Mouse (Mus musculus) megakaryocyte, embryonic 14.5 days (primary cell): Measurements from ENCODE around the gene Tmem120a.

Source experiments
- FLI1 ChIP-seq: IDR thresholded peaks from 2 replicates; pipeline ENCODE4 v1.6.1; 2012; ENCODE audit warnings: low read length, inconsistent platforms, mixed read lengths
- GATA1 ChIP-seq: IDR thresholded peaks from 3 replicates; pipeline ENCODE4 v1.6.1; 2012; ENCODE audit warnings: mixed read lengths, low read length, inconsistent platforms, borderline replicate concordance

- TF ChIP-seq FLI1 (no peak), GATA1 (no peak)
Observed at GRCm38 (mm10) chr5:135691266-135691665, 53.0 kb downstream of the Tmem120a start.
